13 mouse cellular contexts compared by ENCODE assay signal in genomic region chr6:54573218-54573955, GRCm38 (mm10). TPM values are rescaled to one million over a fixed set of nuclear protein-coding genes. Genes with fewer than 3 reads are reported as not detected.
DNase-seq lines count a peak whose midpoint lies in the region; ATAC-seq lines count a peak whose summit lies in the region.
"Had no signal": no experiment of that assay in that cellular context is flagged by ENCODE, and none has a peak within 500 bp of the region (broad histone marks: within the 10 kb centered on the region; RNA-seq: fewer than 3 reads in every experiment).

No protein-coding gene starts in this region.

- H3K36me3 ChIP-seq in heart, embryonic 13.5 days: peaks cover 9% of the 10 kb centered on the region; the same call in 1 of the 2 replicates
- no peaks in the 10 kb centered on the region for H3K36me3 ChIP-seq in midbrain, embryonic 12.5 days
- H3K36me3 ChIP-seq: embryonic facial prominence, embryonic 13.5 days had no signal

- no peak overlapping the region for H3K27ac ChIP-seq in heart, embryonic 13.5 days (replicated peaks)
- H3K27ac ChIP-seq in midbrain, embryonic 12.5 days (replicated peaks): peak overlapping the region; percentile 42; the same call in 1 of the 2 replicates
- H3K27ac ChIP-seq: embryonic facial prominence, embryonic 13.5 days; stomach, postnatal 0 days had no signal

- H3K27me3 ChIP-seq in heart, embryonic 13.5 days (replicated peaks): no peaks in the 10 kb centered on the region
- H3K27me3 ChIP-seq in midbrain, embryonic 12.5 days: no peaks in the 10 kb centered on the region
- H3K27me3 ChIP-seq: embryonic facial prominence, embryonic 13.5 days had no signal

- peaks cover 8% of the 10 kb centered on the region for H3K4me1 ChIP-seq in heart, embryonic 13.5 days
- peaks cover 39% of the 10 kb centered on the region for H3K4me1 ChIP-seq in midbrain, embryonic 12.5 days

- H3K4me3 ChIP-seq in heart, embryonic 13.5 days: no peak overlapping the region
- H3K4me3 ChIP-seq in midbrain, embryonic 12.5 days: no peak overlapping the region
- H3K4me3 ChIP-seq: embryonic facial prominence, embryonic 13.5 days had no signal

- no peak for ATAC-seq in heart, embryonic 13.5 days (ENCODE audit: extremely low read depth, insufficient number of reproducible peaks, low FRiP score, low TSS enrichment)
- ATAC-seq in midbrain, embryonic 12.5 days (ENCODE audit: low FRiP score, low read depth): peak; percentile 77

- H3K9me3 ChIP-seq in heart, embryonic 13.5 days: no peaks in the 10 kb centered on the region
- H3K9me3 ChIP-seq in midbrain, embryonic 12.5 days: no peaks in the 10 kb centered on the region
- H3K9me3 ChIP-seq: embryonic facial prominence, embryonic 13.5 days had no signal

- 0 out of 2 replicates have a peak overlapping the region, but pooled peaks have one; percentile 6 for H3K4me2 ChIP-seq in heart, embryonic 13.5 days
- peak overlapping the region; percentile 14; the same call in 1 of the 2 replicates for H3K4me2 ChIP-seq in midbrain, embryonic 12.5 days (replicated peaks)
- H3K4me2 ChIP-seq: embryonic facial prominence, embryonic 13.5 days; lung, embryonic 14.5 days had no signal

- H3K9ac ChIP-seq in heart, embryonic 13.5 days: no peak overlapping the region
- 0 out of 2 replicates have a peak overlapping the region, but pooled peaks have one; percentile 6 for H3K9ac ChIP-seq in midbrain, embryonic 12.5 days (replicated peaks)
- H3K9ac ChIP-seq: embryonic facial prominence, embryonic 13.5 days; lung, embryonic 14.5 days had no signal

- intact Hi-C loops in heart, postnatal 25 days (cut with DNase I): no loop called here

- WGBS in heart, embryonic 13.5 days: 36% methylated on average over 6 of the region's 6 CpGs
- 23% methylated on average over 6 of the region's 6 CpGs for WGBS in midbrain, embryonic 12.5 days

- no peak for DNase-seq in heart, postnatal 25 days (ENCODE audit: low spot score)
- DNase-seq in ovary, adult 18-20 months (ENCODE audit: low spot score): peak; percentile 44
- DNase-seq in ovary, postnatal 14 days (ENCODE audit: low spot score): no peak
- DNase-seq in testis, postnatal 14 days (ENCODE audit: low spot score): peak; percentile 78
- no peak for DNase-seq in urinary bladder, adult 2 months (ENCODE audit: low spot score)
- no peak for DNase-seq in right cerebral cortex, postnatal 10 days (ENCODE audit: low spot score in 2 of 2)
- DNase-seq: gastrocnemius, postnatal 10 days; left cerebral cortex, postnatal 4 days; lung, embryonic 14.5 days had no signal

RNA-seq across cellular contexts. Expression of gene Scrn1, which starts 7.1 kb away (rescaled TPM):
- 9.5 and 13.0 TPM in 2 replicates for polyA plus RNA-seq in heart, embryonic 13.5 days (2015; fragmentation: Nextera tagmentation; extraction: Ambion mirVana)
- 10 to 100 TPM in 1 of 2 experiments, 1 to 10 TPM in 1; 9.2 to 12.0 TPM for total RNA-seq in heart, postnatal 25 days (2021)
- polyA plus RNA-seq in midbrain, embryonic 12.5 days (2016; fragmentation: Nextera tagmentation; extraction: Ambion mirVana): 83.8 and 86.4 TPM in 2 replicates
- 6.3 and 13.0 TPM in 2 replicates for polyA plus RNA-seq in urinary bladder, adult 2 months (2012; rRNA removed)

RNA-seq across cellular contexts. Expression of gene Plekha8, which starts 21.5 kb away (rescaled TPM):
- polyA plus RNA-seq in heart, embryonic 13.5 days (2015; fragmentation: Nextera tagmentation; extraction: Ambion mirVana): 6.4 and 7.5 TPM in 2 replicates
- total RNA-seq in heart, postnatal 25 days (2021): 10 to 100 TPM; 10.6 TPM
- polyA plus RNA-seq in midbrain, embryonic 12.5 days (2016; fragmentation: Nextera tagmentation; extraction: Ambion mirVana): 16.8 and 21.5 TPM in 2 replicates
- 4.9 and 5.6 TPM in 2 replicates for polyA plus RNA-seq in urinary bladder, adult 2 months (2012; rRNA removed)

RNA-seq across cellular contexts. Expression of gene Fkbp14, which starts 23.7 kb away (rescaled TPM):
- polyA plus RNA-seq in heart, embryonic 13.5 days (2015; fragmentation: Nextera tagmentation; extraction: Ambion mirVana): 24.0 and 24.1 TPM in 2 replicates
- 10 to 100 TPM in 1 of 2 experiments, 1 to 10 TPM in 1; 8.2 to 10.4 TPM for total RNA-seq in heart, postnatal 25 days (2021)
- polyA plus RNA-seq in midbrain, embryonic 12.5 days (2016; fragmentation: Nextera tagmentation; extraction: Ambion mirVana): 15.7 and 16.3 TPM in 2 replicates
- 24.5 and 30.0 TPM in 2 replicates for polyA plus RNA-seq in urinary bladder, adult 2 months (2012; rRNA removed)

Comparison
In these comparisons a context has a peak if more than half of its experiments do, and no peak if none do; other contexts are left out.
1. DNase-seq: peak in ovary, adult 18-20 months (single experiment) and testis, postnatal 14 days (single experiment); none in heart, postnatal 25 days (single experiment), ovary, postnatal 14 days (single experiment), urinary bladder, adult 2 months (single experiment) and right cerebral cortex, postnatal 10 days (0 of 2).